Mouse (Mus musculus) lung, embryonic 16.5 days (tissue): ENCODE data around the gene Txlna. TPM values are rescaled to one million over a fixed set of nuclear protein-coding genes. Genes with fewer than 3 reads are reported as not detected.
A peak's percentile ranks its signal among the peaks of the same experiment; 100 is the strongest.

Experiments
- ATAC-seq: fragments of 200-750 bp; cut with Nextera tagmentation; 2 replicates; pipeline ENCODE4 v1.8.0; 2017; ENCODE audit warnings: low read depth, mild to moderate bottlenecking, moderate library complexity
- H3K27ac ChIP-seq: fragments of 300-500 bp; sonication (generic); 2 replicates; pipeline ENCODE4 v1.5.1; 2014; ENCODE audit warnings: mild to moderate bottlenecking, control low read depth, low read length
- H3K27me3 ChIP-seq: fragments of 300-500 bp; sonication (generic); 2 replicates; pipeline ENCODE4 v1.6.1; 2014; ENCODE audit warnings: low read depth, low read length, mixed read lengths; ENCODE audit not compliant: control insufficient read depth, insufficient read depth
- H3K36me3 ChIP-seq: fragments of 300-500 bp; sonication (generic); 2 replicates; pipeline ENCODE4 v1.6.1; 2014; ENCODE audit warnings: low read length; ENCODE audit not compliant: control insufficient read depth, insufficient read depth
- H3K4me1 ChIP-seq: fragments of 300-500 bp; sonication (generic); replicated peaks from 2 replicates; pipeline ENCODE4 v1.6.1; 2014; ENCODE audit warnings: low read length, mixed read lengths; ENCODE audit not compliant: control insufficient read depth, insufficient read depth
- H3K4me2 ChIP-seq: fragments of 300-500 bp; sonication (generic); 2 replicates; pipeline ENCODE4 v1.6.1; 2014; ENCODE audit warnings: low read depth, low read length, control low read depth
- H3K4me3 ChIP-seq: fragments of 300-500 bp; sonication (generic); 2 replicates; pipeline ENCODE4 v1.5.1; 2014; ENCODE audit warnings: mild to moderate bottlenecking, low read length, control low read depth
- H3K9ac ChIP-seq: fragments of 300-500 bp; sonication (generic); 2 replicates; pipeline ENCODE4 v1.6.1; 2014; ENCODE audit warnings: low read length, control low read depth
- H3K9me3 ChIP-seq: fragments of 300-500 bp; sonication (generic); 2 replicates; pipeline ENCODE4 v1.6.1; 2016; ENCODE audit warnings: low read length; ENCODE audit not compliant: control insufficient read depth
- WGBS: fragments of 180-500 bp; shearing (Covaris S2); extraction: QIAGEN DNeasy Blood & Tissue Kit; methylation state at CpG from one replicate; pipeline ENCODE4 v1.1.7; 2014; 5-methylcytosine and 5-hydroxymethylcytosine counted together
- polyA plus RNA-seq: library from polyadenylated mRNA; unstranded; fragments of >200 nt; fragmentation: Nextera tagmentation; extraction: Ambion mirVana; gene quantifications from 2 replicates; pipeline ENCODE4 v1.2.1, GENCODE M21; 2015

Gene Txlna
- polyA plus RNA-seq, 1 experiment from 2014 or later: 80.4 TPM

DNA sequence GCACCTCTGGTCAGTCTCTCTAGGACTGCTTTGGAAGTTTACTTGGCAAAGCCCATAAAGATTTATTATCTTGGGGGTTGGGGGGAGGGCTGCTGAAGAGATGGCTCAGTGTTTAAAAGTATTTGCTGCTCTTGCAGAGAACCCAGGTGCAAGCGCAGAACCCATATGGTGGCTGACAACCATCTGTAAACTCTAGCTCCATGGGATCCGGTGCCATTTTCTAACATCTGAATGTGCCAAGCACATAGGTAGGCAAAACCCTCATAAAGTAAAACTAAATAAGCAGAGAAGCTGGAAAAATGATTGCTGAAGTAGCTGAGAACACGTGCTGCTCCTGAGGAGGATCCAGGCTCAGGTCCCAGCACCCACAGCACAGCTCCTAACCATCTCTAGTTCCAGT is 20.7 kb upstream of the Txlna start:
- no peak overlapping the region for H3K4me2 ChIP-seq
- no peaks in the 10 kb centered on the region for H3K27me3 ChIP-seq
- no peak overlapping the region for H3K9ac ChIP-seq
- no peaks in the 10 kb centered on the region for H3K4me1 ChIP-seq
- no peak overlapping the region for H3K4me3 ChIP-seq
- H3K9me3 ChIP-seq: no peaks in the 10 kb centered on the region
- H3K36me3 ChIP-seq: peaks cover 19% of the 10 kb centered on the region
- 90% methylated on average over 3 of the region's 3 CpGs for WGBS
- H3K27ac ChIP-seq: no peak overlapping the region
- no peak for ATAC-seq

DNA sequence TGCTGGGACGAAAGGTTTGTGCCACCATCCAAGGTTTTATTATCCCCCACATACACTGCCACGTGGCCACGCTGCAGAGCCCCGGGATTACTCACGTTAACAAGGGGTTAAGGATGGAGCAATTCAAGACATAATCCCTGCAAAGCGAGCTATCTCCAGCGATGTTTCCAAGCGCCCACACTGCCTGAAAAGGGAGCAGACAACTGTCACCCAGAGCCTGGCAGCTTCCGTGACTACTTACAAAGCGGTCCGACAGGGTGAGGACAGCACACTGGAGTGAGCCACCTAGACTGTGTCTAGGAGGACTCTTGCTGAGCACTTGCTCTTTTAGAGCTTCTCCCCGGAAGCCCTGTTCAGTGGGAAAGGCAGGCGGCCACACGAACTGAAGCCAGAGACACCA is 13.9 kb upstream of the Txlna start:
- Histone ChIP-seq H3K27ac (no peak overlapping the region), H3K4me3 (no peak overlapping the region), H3K27me3 (no peaks in the 10 kb centered on the region), H3K36me3 (peaks cover 55% of the 10 kb centered on the region), H3K4me2 (no peak overlapping the region), H3K4me1 (no peaks in the 10 kb centered on the region), H3K9ac (no peak overlapping the region), H3K9me3 (no peaks in the 10 kb centered on the region)
- 90% methylated on average over 14 of the region's 14 CpGs for WGBS
- no peak for ATAC-seq

DNA sequence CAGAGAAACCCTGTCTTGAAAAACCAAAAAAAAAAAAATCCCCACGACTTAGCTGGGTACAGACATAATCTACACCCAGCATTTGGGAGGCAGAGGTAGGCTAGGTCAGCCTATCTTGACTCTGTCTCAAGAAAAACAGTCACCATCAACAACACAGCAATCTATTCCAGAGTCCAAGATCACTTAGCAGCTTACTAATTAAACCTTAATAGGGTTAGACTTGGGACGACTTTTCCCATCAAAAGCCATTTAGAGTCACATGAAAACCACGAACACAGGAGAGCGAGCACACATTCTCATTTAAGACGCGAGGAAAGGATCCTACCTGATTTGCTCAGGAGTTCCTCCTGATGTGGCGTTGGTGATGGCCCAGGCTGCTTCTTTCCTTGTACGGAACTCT is 9.5 kb upstream of the Txlna start:
- ATAC-seq: no peak
- H3K4me2 ChIP-seq: no peak overlapping the region
- no peaks in the 10 kb centered on the region for H3K9me3 ChIP-seq
- no peak overlapping the region for H3K9ac ChIP-seq
- 92% methylated on average over 8 of the region's 8 CpGs for WGBS
- H3K4me1 ChIP-seq: no peaks in the 10 kb centered on the region
- no peaks in the 10 kb centered on the region for H3K27me3 ChIP-seq
- no peak overlapping the region for H3K4me3 ChIP-seq
- peaks cover 52% of the 10 kb centered on the region for H3K36me3 ChIP-seq
- H3K27ac ChIP-seq: no peak overlapping the region

DNA sequence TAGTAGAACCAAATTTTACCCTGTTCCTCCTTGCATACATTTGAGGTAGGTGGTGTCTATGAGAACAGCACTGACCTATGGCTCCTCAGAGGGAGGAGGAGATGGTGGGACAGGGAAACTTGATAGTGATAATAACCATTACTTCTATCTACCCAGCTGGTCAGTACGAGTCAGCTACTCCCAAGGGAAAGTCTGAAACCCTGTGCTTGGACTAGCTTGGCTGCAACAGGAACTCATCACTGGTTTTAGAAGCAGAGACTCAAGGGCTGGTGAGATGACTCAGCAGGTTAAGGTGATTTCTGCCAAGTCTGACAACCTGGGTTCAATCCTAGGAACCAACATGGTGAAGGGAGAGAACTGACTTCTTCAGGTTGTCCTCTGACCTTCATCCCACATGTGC is 7.8 kb upstream of the Txlna start:
- no peak for ATAC-seq

DNA sequence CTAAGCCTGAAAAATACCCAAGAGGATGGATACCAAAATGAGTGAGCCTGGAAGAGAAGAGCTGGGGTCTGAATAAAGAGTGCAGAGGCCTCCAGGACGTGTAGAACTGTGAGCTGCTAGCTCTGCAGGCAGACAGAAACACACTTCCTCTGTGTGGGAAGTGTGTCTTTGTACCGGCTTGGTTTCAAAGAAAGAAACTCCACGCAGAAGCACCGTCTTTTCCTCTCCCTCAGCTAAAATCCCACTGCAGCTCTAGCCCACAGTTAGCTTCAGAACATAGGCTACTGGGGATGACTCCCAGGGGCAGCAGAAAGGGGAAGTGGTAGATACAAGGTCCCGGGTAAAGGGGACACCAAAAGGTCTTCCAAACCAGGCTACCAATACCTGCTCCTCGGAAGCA is 4.3 kb upstream of the Txlna start:
- no peaks in the 10 kb centered on the region for H3K27me3 ChIP-seq
- no peak overlapping the region for H3K4me2 ChIP-seq
- no peak overlapping the region for H3K9ac ChIP-seq
- no peak overlapping the region for H3K27ac ChIP-seq
- 86% methylated on average over 6 of the region's 6 CpGs for WGBS
- no peak for ATAC-seq
- H3K9me3 ChIP-seq: no peaks in the 10 kb centered on the region
- H3K4me1 ChIP-seq: peaks cover 2% of the 10 kb centered on the region
- H3K4me3 ChIP-seq: no peak overlapping the region
- peaks cover 18% of the 10 kb centered on the region for H3K36me3 ChIP-seq

More for the DNA sequence above, 7.8 kb upstream of the Txlna start:
- Histone ChIP-seq H3K4me2 (no peak overlapping the region), H3K9me3 (no peaks in the 10 kb centered on the region), H3K4me1 (no peaks in the 10 kb centered on the region), H3K27me3 (no peaks in the 10 kb centered on the region), H3K36me3 (peaks cover 39% of the 10 kb centered on the region), H3K27ac (no peak overlapping the region), H3K9ac (no peak overlapping the region), H3K4me3 (no peak overlapping the region)
- 82% methylated on average over 1 of the region's 1 CpGs for WGBS

DNA sequence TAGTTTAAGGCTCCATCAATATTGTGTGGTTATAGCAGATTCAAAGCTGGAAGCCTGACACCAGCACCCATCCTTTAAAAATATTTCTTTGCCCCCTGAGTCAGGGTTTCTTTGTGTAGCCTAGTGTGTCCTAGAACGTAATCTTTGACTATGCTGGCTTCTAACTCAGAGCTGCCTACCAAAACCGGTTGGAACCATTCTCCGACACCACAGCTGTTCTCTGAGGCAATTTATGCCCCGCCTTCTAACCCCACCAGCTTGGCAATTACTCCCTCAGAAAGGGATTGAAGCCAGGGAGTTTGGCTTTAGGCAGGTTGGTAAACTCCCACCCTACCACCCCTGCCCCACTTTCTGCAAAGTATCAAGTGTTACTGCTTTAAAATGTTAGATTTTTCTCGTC is 891 bp upstream of the Txlna start:
- Histone ChIP-seq H3K27ac (peak overlapping the region; percentile 55), H3K27me3 (no peaks in the 10 kb centered on the region), H3K36me3 (peaks cover 17% of the 10 kb centered on the region), H3K9me3 (no peaks in the 10 kb centered on the region), H3K4me3 (no peak overlapping the region), H3K4me1 (peaks cover 17% of the 10 kb centered on the region), H3K4me2 (peak overlapping the region; percentile 39), H3K9ac (peak overlapping the region; percentile 32; the same call in 1 of the 2 replicates)
- no peak for ATAC-seq
- WGBS: 37% methylated on average over 5 of the region's 5 CpGs

DNA sequence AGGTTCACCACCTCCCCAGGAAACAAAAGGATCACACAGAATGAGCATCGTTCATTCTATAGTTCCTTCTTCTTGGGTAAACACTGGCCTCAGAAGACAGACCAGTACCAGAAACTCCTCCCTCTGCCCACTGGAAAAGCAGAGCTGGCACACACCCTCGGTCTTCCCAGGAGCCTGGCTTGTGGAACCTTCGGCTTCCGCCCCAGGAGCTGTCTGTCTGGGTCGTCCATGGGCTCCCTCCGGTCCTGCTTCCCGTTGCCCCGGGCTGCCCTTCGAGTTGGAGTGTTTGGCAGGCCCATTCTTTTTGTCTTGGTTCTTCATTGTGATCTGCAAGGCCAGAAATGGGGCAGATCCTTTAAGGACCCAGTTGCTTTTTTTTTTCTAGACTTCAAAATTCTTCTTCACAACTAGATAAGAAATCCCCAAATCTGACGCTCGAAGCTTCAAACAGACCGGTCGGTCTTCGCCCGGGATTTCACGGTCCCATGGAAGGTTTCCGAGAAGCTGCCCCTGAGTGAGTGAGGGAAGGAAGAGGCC is 696 bp downstream of the Txlna start:
- H3K36me3 ChIP-seq: peaks cover 27% of the 10 kb centered on the region
- H3K4me2 ChIP-seq: peak overlapping the region; percentile 77
- ATAC-seq: 0 out of 2 replicates have a peak, but pooled peaks have one; percentile 13
- no peaks in the 10 kb centered on the region for H3K27me3 ChIP-seq
- peak overlapping the region; percentile 84 for H3K9ac ChIP-seq
- H3K4me1 ChIP-seq: peaks cover 17% of the 10 kb centered on the region
- H3K9me3 ChIP-seq: no peaks in the 10 kb centered on the region
- peak overlapping the region; percentile 98 for H3K27ac ChIP-seq
- H3K4me3 ChIP-seq: peak overlapping the region; percentile 72
- under 1% methylated on average over 17 of the region's 17 CpGs for WGBS

DNA sequence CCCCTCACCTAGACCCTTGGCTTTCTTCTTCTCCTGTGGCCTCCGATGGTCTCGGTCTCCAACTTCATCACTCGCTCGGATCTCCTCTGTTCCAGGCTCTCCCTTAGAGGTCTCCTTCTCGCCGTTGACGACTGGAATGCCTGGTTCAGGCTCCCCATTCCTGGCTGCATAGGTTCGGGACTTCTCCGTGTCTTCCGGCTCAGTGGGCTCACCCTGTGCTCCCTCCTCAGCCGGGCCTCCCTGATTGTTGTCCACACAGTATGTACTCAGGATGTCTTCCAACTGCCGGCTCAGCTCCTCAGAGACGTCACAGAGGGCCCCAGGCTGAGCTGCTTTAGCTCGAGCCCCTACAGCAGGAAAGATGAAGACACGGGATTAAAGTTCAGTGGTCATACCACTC is 1.6 kb downstream of the Txlna start:
- Histone ChIP-seq H3K4me3 (peak overlapping the region; percentile 72), H3K9me3 (no peaks in the 10 kb centered on the region), H3K27me3 (no peaks in the 10 kb centered on the region), H3K27ac (no peak overlapping the region), H3K36me3 (peaks cover 27% of the 10 kb centered on the region), H3K4me1 (peaks cover 17% of the 10 kb centered on the region), H3K9ac (peak overlapping the region; percentile 84), H3K4me2 (peak overlapping the region; percentile 77)
- WGBS: 81% methylated on average over 15 of the region's 15 CpGs
- ATAC-seq: no peak

DNA sequence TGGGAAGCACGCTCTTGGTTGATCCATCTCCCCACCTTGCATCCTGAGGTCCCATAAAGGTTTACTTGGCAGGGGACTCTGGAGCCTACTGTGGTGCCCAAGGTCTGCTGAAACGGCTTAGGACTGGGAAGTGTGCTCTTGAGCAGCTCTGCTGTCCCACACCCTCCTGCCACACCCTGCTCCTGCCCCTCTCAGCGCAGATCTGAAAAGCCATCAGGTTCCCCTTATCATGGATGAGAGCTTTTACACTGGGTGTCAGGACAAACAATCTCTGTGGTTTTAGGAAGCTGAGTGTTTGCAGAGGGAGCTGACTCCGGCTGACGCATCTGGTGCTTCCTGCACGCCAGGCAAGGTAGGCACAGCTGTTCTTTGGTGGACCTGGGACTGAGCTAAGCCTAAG is 7.0 kb downstream of the Txlna start:
- Histone ChIP-seq H3K4me1 (peaks cover 8% of the 10 kb centered on the region), H3K9me3 (no peaks in the 10 kb centered on the region), H3K4me3 (no peak overlapping the region), H3K36me3 (peaks cover 75% of the 10 kb centered on the region), H3K9ac (no peak overlapping the region), H3K4me2 (no peak overlapping the region), H3K27me3 (no peaks in the 10 kb centered on the region), H3K27ac (no peak overlapping the region)
- 71% methylated on average over 6 of the region's 6 CpGs for WGBS
- ATAC-seq: no peak

DNA sequence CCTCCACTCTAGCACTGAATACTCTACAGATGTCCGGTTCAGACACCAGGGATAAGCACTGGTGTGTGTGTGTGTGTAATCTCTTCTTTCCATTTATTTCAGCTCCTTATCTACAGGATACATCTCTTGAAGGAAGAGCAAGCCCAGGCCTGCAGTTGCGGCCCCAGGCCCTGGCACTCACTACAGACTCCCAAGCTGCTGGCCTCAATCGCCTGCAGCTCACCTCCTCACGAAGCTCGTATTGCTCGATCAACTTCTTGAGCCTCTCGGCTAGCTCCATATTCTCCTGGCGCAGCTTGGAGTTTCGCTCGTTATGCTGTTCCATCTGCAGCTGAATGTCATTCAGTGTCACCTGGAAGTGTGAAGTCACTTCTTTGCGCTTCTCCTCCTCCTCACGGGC is 9.0 kb downstream of the Txlna start:
- H3K9me3 ChIP-seq: no peaks in the 10 kb centered on the region
- H3K4me2 ChIP-seq: no peak overlapping the region
- ATAC-seq: no peak
- WGBS: 84% methylated on average over 12 of the region's 12 CpGs
- H3K27me3 ChIP-seq: no peaks in the 10 kb centered on the region
- H3K4me1 ChIP-seq: peaks cover 4% of the 10 kb centered on the region
- H3K4me3 ChIP-seq: no peak overlapping the region
- no peak overlapping the region for H3K27ac ChIP-seq
- H3K9ac ChIP-seq: no peak overlapping the region
- H3K36me3 ChIP-seq: peaks cover 80% of the 10 kb centered on the region
